Mouse (Mus musculus) brain, embryonic 14.5 days (tissue): Measurements from ENCODE around the gene Slc4a10. TPM values are rescaled to one million over a fixed set of nuclear protein-coding genes. Genes with fewer than 3 reads are reported as not detected.
A peak's percentile ranks its signal among the peaks of the same experiment; 100 is the strongest.

Experiments
- DNase-seq: peaks from one replicate; pipeline ENCODE4 v3.0.0-alpha.2; 2011; ENCODE audit warnings: low read depth
- CTCF ChIP-seq: fragments of 200-500 bp; IDR thresholded peaks from 2 replicates; pipeline ENCODE4 v1.5.1; 2012; ENCODE audit warnings: inconsistent platforms, mild to moderate bottlenecking, moderate library complexity, borderline replicate concordance; ENCODE audit not compliant: insufficient read depth, insufficient read length; ENCODE audit errors: extremely low read depth
- POLR2A ChIP-seq: fragments of 200-500 bp; IDR thresholded peaks from 2 replicates; pipeline ENCODE4 v1.6.1; 2012; ENCODE audit warnings: mild to moderate bottlenecking, inconsistent platforms, borderline replicate concordance; ENCODE audit not compliant: poor library complexity, insufficient read depth, insufficient read length, severe bottlenecking; ENCODE audit errors: extremely low read depth
- polyA plus RNA-seq: library from polyadenylated mRNA; depleted of rRNA; stranded (reverse); fragments of >200 nt; gene quantifications from 2 replicates; pipeline ENCODE4 v1.2.3, GENCODE M21; 2012; rRNA removed

Slc4a10 gene
- polyA plus RNA-seq, 1 experiment: 21.1 TPM

GRCm38 (mm10) chr2:62352035-62352434 is 305.8 kb downstream of the Slc4a10 start:
- no peak for TF ChIP-seq CTCF
- TF ChIP-seq POLR2A: no peak
- DNase-seq: no peak

DNA sequence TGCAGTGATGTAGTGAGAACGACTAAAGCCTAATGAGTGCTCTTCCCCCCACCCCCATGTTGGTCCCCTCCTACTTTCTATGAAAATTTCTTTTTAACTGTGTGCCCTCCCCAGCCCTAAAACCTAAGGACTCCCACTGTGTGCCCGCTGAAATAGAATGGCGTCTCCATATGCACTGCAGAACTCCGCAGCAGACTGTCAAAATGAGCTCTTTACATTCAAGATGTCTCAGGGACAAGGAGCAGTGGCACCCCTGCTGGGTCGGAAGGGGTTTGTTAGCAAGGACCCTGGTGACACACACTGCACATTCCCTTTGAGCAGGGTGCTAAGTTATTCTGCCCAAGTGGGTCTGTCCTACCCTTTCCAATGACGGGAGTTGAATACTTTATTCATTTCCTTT is 309.5 kb downstream of the Slc4a10 start:
- DNase-seq: peak; percentile 69
- TF ChIP-seq CTCF (no peak), POLR2A (no peak)

DNA sequence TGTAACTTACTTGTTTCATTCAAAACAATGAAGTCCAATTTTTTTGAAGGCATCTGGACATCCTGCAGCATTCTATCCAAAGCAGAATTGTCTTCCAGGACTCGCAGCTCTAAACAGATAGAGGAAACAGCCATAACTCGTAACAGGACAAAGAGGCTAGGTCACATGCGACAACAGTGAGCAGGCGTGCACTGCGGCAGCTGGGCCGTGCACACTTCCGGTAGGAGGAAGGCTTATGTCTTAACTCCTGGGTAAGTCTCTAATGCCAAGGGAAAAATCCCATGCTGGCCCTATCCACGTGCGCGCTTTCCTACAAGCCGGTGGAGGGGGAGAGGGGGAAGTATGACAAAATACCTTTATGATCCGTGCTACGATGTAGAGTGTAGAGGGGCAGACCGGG is 310.3 kb downstream of the Slc4a10 start:
- no peak for DNase-seq
- TF ChIP-seq CTCF (no peak), POLR2A (no peak)

GRCm38 (mm10) chr2:62357259-62357658 is 311.0 kb downstream of the Slc4a10 start:
- DNase-seq: no peak
- TF ChIP-seq POLR2A (no peak), CTCF (no peak)

DNA sequence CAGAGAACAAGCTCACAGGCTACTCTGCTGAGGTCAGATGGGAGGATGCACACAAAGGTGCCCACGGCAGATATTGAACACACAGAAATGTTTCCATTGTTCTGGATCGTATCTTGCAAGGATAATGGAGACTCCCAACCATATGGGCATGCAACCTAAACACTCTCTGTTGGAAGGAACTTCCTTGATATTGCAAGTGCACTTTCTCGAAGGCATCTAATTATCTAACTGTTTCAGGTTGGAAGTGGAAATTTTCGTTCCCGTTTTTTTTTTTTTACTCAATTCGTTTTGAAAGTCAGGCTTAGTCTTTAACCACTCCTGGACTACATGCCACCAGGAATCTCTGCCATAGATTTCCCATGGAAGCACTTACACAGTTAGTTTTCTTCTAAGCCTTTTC is 314.6 kb downstream of the Slc4a10 start:
- TF ChIP-seq CTCF (no peak), POLR2A (no peak)

DNA sequence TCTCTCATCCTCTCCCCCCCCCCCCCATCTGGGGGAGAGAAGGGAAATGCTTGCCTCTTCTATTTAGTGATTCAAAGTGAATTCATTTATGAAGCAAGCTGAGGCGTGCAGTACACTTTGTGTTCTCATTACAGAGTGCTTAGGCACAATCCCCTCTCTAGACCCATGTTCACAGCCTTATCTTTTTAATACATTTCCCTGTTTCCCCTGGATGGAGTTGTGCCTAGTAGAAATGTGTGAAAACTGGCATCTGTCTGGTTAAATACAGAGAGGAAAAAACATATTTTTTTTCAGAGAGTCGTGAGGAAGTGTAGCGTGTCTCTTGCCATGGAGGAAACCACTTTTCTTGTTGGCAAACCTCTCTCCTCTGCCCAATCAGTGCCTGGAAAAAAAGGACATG is 315.3 kb downstream of the Slc4a10 start:
- peak; percentile 66 for DNase-seq
- TF ChIP-seq CTCF (no peak), POLR2A (no peak)

More for the DNA sequence above, 314.6 kb downstream of the Slc4a10 start:
- DNase-seq: no peak

DNA sequence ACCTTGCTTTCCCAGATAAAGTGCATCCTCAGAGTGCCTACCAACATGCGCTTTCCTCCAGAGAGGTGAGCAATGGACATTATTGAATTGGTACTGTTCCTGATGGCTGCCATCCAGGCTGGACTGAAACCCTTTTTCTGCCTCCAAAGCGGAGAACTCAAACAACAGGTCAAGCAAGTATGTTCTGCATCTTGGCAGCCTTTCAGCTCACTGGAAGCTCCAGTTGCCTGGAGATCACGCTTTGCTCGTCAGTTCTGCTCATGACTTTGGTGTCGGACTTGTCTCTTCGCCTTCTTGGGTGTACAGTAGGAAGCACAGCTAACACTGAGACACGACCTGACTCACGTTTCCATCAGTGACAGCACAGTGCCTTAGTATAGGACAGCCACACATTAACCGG is 315.9 kb downstream of the Slc4a10 start:
- no peak for DNase-seq
- TF ChIP-seq POLR2A: no peak
- TF ChIP-seq CTCF: no peak

DNA sequence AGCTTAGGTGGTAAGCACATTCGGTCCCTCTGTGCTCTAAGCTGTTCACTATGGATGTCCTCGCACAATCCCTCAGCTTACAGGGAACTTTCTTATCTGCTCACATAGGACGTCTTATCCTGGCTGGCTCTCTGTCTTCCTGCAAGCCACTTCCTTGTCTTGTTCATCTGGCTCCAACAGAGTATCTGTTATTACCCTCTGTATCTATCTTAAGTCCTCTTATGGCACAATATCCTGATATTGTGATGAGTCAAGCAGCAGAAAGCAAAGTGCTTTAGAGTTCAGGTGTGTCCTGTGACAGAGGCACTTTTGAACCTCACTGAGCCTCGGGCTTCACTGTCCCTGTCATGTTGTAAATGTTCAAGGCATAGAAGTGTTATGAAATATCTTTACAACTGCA is 317.3 kb downstream of the Slc4a10 start:
- no peak for DNase-seq

DNA sequence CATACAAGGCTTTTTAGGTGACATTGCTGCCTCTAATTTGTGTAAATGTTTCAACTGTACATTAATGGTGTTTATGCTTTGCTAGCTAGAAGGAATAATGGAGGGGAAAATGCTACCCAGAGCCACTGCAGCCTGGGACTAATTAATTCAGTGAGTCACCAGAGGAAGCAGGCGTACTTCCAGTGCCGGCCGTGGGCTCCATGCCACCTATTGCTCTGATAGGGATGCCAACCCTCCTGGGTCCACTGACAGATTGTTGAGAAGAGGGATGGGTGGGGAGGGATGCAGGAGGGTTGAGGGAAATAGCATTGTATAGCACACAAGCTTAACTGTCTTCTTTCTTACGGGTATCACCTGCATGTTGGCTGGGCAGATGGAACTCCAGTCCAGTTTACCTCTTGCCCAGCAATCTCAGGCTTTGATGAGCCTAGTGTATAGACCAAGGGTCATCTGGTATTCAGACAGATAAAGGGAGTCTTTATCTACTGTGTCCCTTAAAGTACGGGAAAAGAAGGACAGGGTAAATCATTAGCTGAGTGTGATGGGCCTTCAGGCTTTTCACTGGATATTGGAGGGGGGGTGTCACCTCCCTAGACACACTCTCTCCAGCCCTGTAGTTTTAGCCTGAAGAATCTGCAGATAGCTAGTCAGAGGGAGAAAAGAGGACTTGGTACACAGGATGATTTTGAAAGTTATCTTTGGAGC is 322.2 kb downstream of the Slc4a10 start:
- TF ChIP-seq CTCF (no peak), POLR2A (no peak)
- peak; percentile 55 for DNase-seq

More for the DNA sequence above, 317.3 kb downstream of the Slc4a10 start:
- TF ChIP-seq POLR2A (no peak), CTCF (no peak)

DNA sequence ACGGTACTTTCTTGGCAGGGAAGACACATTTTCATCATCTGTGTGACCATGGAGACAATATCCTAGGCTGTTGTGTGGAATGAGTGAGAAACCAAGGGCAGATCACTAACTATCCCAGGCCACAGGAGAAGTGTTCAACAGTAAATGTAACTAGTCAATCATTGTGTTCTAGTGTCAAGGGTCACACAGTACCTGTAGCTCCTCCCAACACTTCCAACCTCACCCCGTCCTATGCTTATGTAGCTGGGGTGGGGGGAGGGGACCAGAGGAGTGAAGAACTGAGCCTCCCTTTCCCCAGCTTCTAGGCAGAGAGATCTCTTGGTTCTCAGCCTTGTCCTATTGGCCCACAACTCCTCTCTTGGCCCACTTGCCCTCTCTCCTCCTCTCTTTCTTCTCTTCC is 323.8 kb downstream of the Slc4a10 start:
- TF ChIP-seq POLR2A (no peak), CTCF (no peak)
- DNase-seq: no peak

DNA sequence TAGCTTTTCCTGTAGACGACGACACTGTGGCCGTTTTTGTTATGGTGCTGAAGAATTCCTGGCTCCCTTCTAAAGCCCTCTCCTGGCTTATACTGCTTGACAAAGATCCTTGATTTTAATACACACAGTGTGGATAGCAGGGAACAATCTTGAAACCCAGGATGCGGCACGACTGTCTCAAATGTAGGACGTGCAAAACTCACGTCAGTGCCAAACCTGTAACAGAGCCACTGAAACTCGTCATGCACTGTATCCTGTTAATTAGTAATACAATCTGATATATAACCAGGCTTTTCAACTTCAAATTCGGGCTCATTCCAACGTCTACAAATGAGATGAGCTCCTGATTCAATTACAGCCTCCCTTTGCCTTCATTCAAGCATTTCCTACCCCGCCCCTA is 327.4 kb downstream of the Slc4a10 start:
- no peak for DNase-seq
- no peak for TF ChIP-seq POLR2A
- TF ChIP-seq CTCF: no peak

Other genes with a start within 250 kb of the Slc4a10 start
- 33.8 and 60.1 TPM in 2 replicates for gene Tbr1, start 243.5 kb upstream of the Slc4a10 start, polyA plus RNA-seq